Mouse (Mus musculus) midbrain, embryonic 15.5 days (tissue): Measurements from ENCODE around the gene Prl. TPM values are rescaled to one million over a fixed set of nuclear protein-coding genes. Genes with fewer than 3 reads are reported as not detected.

Source experiments
- polyA plus RNA-seq: library from polyadenylated mRNA; unstranded; fragments of >200 nt; fragmentation: Nextera tagmentation; extraction: Ambion mirVana; gene quantifications from 2 replicates; pipeline ENCODE4 v1.2.1, GENCODE M21; 2015

The Prl gene
- polyA plus RNA-seq, 1 experiment from 2014 or later = not detected

Other genes starting within 250 kb of the Prl start
- not detected in 2 replicates for gene Prl3d1, start 36.6 kb downstream of the Prl start, polyA plus RNA-seq
- gene Prl3d2, start 64.1 kb downstream of the Prl start, polyA plus RNA-seq = not detected in 2 replicates
- gene Prl3d3, start 99.2 kb downstream of the Prl start, polyA plus RNA-seq = not detected in 2 replicates
- not detected in 2 replicates for gene Prl3c1, start 139.1 kb downstream of the Prl start, polyA plus RNA-seq
- gene Prl3b1, start 184.3 kb downstream of the Prl start, polyA plus RNA-seq = not detected in 2 replicates
- gene Prl3a1, start 201.9 kb downstream of the Prl start, polyA plus RNA-seq = not detected in 2 replicates